Mouse (Mus musculus): ENCODE results near the gene Fam129a. TPM values are rescaled to one million over a fixed set of nuclear protein-coding genes. Genes with fewer than 3 reads are reported as not detected.

The Fam129a gene
- polyA plus RNA-seq, 1 experiment, result not detected

GRCm38 (mm10) chr1:151616555-151617205 is 45.7 kb downstream of the Fam129a start:
- no peak for TF ChIP-seq CTCF (IDR thresholded peaks at IDR 0.05; ENCODE audit: insufficient read depth, low read depth, low read length)
- TF ChIP-seq POLR2A (IDR thresholded peaks at IDR 0.05; ENCODE audit: insufficient read depth, low read depth, low read length), result no peak
- no peak overlapping the region for H3K27ac ChIP-seq (ENCODE audit: insufficient read depth, low read depth, low read length)
- 85% methylated on average over 7 of the region's 7 CpGs for WGBS
- H3K4me1 ChIP-seq (ENCODE audit: control insufficient read depth, insufficient read depth, low read length), result no peaks in the 10 kb centered on the region
- H3K4me3 ChIP-seq (ENCODE audit: insufficient read depth, low read depth, low read length), result no peak overlapping the region

- Histone ChIP-seq H3K27ac (ENCODE audit: insufficient read depth, low read depth, low read length) (no peak overlapping the region), H3K4me1 (ENCODE audit: control insufficient read depth, insufficient read depth, low read length) (no peaks in the 10 kb centered on the region), H3K4me3 (ENCODE audit: insufficient read depth, low read depth, low read length) (no peak overlapping the region)
- TF ChIP-seq POLR2A (IDR thresholded peaks at IDR 0.05; ENCODE audit: insufficient read depth, low read depth, low read length), result no peak
- no peak for TF ChIP-seq CTCF (IDR thresholded peaks at IDR 0.05; ENCODE audit: insufficient read depth, low read depth, low read length)
- 93% methylated on average over 3 of the region's 3 CpGs for WGBS
Observed at GRCm38 (mm10) chr1:151618251-151618650, 47.3 kb downstream of the Fam129a start.

GRCm38 (mm10) chr1:151619281-151619711 is 48.3 kb downstream of the Fam129a start:
- no peak overlapping the region for H3K4me3 ChIP-seq (ENCODE audit: insufficient read depth, low read depth, low read length)
- H3K27ac ChIP-seq (ENCODE audit: insufficient read depth, low read depth, low read length), result no peak overlapping the region
- H3K4me1 ChIP-seq (ENCODE audit: control insufficient read depth, insufficient read depth, low read length), result no peaks in the 10 kb centered on the region
- TF ChIP-seq POLR2A (IDR thresholded peaks at IDR 0.05; ENCODE audit: insufficient read depth, low read depth, low read length) (no peak), CTCF (IDR thresholded peaks at IDR 0.05; ENCODE audit: insufficient read depth, low read depth, low read length) (no peak)
- WGBS, result 83% methylated on average over 8 of the region's 8 CpGs

- TF ChIP-seq POLR2A (IDR thresholded peaks at IDR 0.05; ENCODE audit: insufficient read depth, low read depth, low read length), result no peak
- no peak for TF ChIP-seq CTCF (IDR thresholded peaks at IDR 0.05; ENCODE audit: insufficient read depth, low read depth, low read length)
- no peak overlapping the region for H3K27ac ChIP-seq (ENCODE audit: insufficient read depth, low read depth, low read length)
- no peak overlapping the region for H3K4me3 ChIP-seq (ENCODE audit: insufficient read depth, low read depth, low read length)
- H3K4me1 ChIP-seq (ENCODE audit: control insufficient read depth, insufficient read depth, low read length), result no peaks in the 10 kb centered on the region
Observed at GRCm38 (mm10) chr1:151620730-151621129, 49.7 kb downstream of the Fam129a start.

GRCm38 (mm10) chr1:151624442-151625226 is 53.6 kb downstream of the Fam129a start:
- H3K4me3 ChIP-seq (ENCODE audit: insufficient read depth, low read depth, low read length), result no peak overlapping the region
- no peak overlapping the region for H3K27ac ChIP-seq (ENCODE audit: insufficient read depth, low read depth, low read length)
- TF ChIP-seq CTCF (IDR thresholded peaks at IDR 0.05; ENCODE audit: insufficient read depth, low read depth, low read length) (no peak), POLR2A (IDR thresholded peaks at IDR 0.05; ENCODE audit: insufficient read depth, low read depth, low read length) (no peak)
- 92% methylated on average over 3 of the region's 3 CpGs for WGBS
- H3K4me1 ChIP-seq (ENCODE audit: control insufficient read depth, insufficient read depth, low read length), result no peaks in the 10 kb centered on the region

- no peak overlapping the region for H3K4me3 ChIP-seq (ENCODE audit: insufficient read depth, low read depth, low read length)
- no peaks in the 10 kb centered on the region for H3K4me1 ChIP-seq (ENCODE audit: control insufficient read depth, insufficient read depth, low read length)
- TF ChIP-seq POLR2A (IDR thresholded peaks at IDR 0.05; ENCODE audit: insufficient read depth, low read depth, low read length), result no peak
- TF ChIP-seq CTCF (IDR thresholded peaks at IDR 0.05; ENCODE audit: insufficient read depth, low read depth, low read length), result no peak
- no peak overlapping the region for H3K27ac ChIP-seq (ENCODE audit: insufficient read depth, low read depth, low read length)
- WGBS, result 92% methylated on average over 4 of the region's 4 CpGs
Observed at GRCm38 (mm10) chr1:151625260-151625659, 54.3 kb downstream of the Fam129a start.

GRCm38 (mm10) chr1:151625690-151626089 is 54.7 kb downstream of the Fam129a start:
- no peak for TF ChIP-seq POLR2A (IDR thresholded peaks at IDR 0.05; ENCODE audit: insufficient read depth, low read depth, low read length)
- no peak for TF ChIP-seq CTCF (IDR thresholded peaks at IDR 0.05; ENCODE audit: insufficient read depth, low read depth, low read length)
- no peak overlapping the region for H3K4me3 ChIP-seq (ENCODE audit: insufficient read depth, low read depth, low read length)
- no peaks in the 10 kb centered on the region for H3K4me1 ChIP-seq (ENCODE audit: control insufficient read depth, insufficient read depth, low read length)
- WGBS, result 86% methylated on average over 2 of the region's 2 CpGs
- H3K27ac ChIP-seq (ENCODE audit: insufficient read depth, low read depth, low read length), result no peak overlapping the region

GRCm38 (mm10) chr1:151626631-151627030 is 55.6 kb downstream of the Fam129a start:
- Histone ChIP-seq H3K27ac (ENCODE audit: insufficient read depth, low read depth, low read length) (no peak overlapping the region), H3K4me1 (ENCODE audit: control insufficient read depth, insufficient read depth, low read length) (no peaks in the 10 kb centered on the region), H3K4me3 (ENCODE audit: insufficient read depth, low read depth, low read length) (no peak overlapping the region)
- TF ChIP-seq CTCF (IDR thresholded peaks at IDR 0.05; ENCODE audit: insufficient read depth, low read depth, low read length) (no peak), POLR2A (IDR thresholded peaks at IDR 0.05; ENCODE audit: insufficient read depth, low read depth, low read length) (no peak)
- WGBS, result 46% methylated on average over 4 of the region's 4 CpGs

- 47% methylated on average over 3 of the region's 3 CpGs for whole genome bisulfite sequencing
Observed at GRCm38 (mm10) chr1:151627141-151627540, 56.2 kb downstream of the Fam129a start.

More at GRCm38 (mm10) chr1:151627141-151627540, 56.2 kb downstream of the Fam129a start:
- Histone ChIP-seq H3K27ac (ENCODE audit: insufficient read depth, low read depth, low read length) (no peak overlapping the region), H3K4me1 (ENCODE audit: control insufficient read depth, insufficient read depth, low read length) (no peaks in the 10 kb centered on the region), H3K4me3 (ENCODE audit: insufficient read depth, low read depth, low read length) (no peak overlapping the region)
- TF ChIP-seq POLR2A (IDR thresholded peaks at IDR 0.05; ENCODE audit: insufficient read depth, low read depth, low read length) (no peak), CTCF (IDR thresholded peaks at IDR 0.05; ENCODE audit: insufficient read depth, low read depth, low read length) (no peak)

Data from olfactory bulb, adult 2 months (tissue).